Mouse (Mus musculus) spleen, adult 2 months (tissue): ENCODE results near the gene Tnrc6b. TPM values are rescaled to one million over a fixed set of nuclear protein-coding genes. Genes with fewer than 3 reads are reported as not detected.

Source experiments
- DNase-seq, 2 experiments: peaks; one replicate each; pipeline versions ENCODE4 v3.0.0 to v3.0.0-alpha.2; 2012 to 2021; ENCODE audit warnings: low spot score in 2 of 2, low read depth in 1 of 2
- H3K27ac ChIP-seq: fragments of 200-500 bp; 2 replicates; pipeline ENCODE4 v1.5.1; 2012; ENCODE audit warnings: low read length, inconsistent platforms; ENCODE audit not compliant: insufficient read depth
- H3K27me3 ChIP-seq: fragments of 200-500 bp; 2 replicates; pipeline ENCODE4 v1.6.1; 2012; ENCODE audit warnings: mild to moderate bottlenecking, moderate library complexity, low read length, inconsistent platforms; ENCODE audit not compliant: control insufficient read depth, insufficient read depth
- H3K36me3 ChIP-seq: fragments of 200-500 bp; 2 replicates; pipeline ENCODE4 v1.6.1; 2012; ENCODE audit warnings: mild to moderate bottlenecking, low read length, inconsistent platforms; ENCODE audit not compliant: control insufficient read depth, insufficient read depth
- H3K4me1 ChIP-seq: fragments of 200-500 bp; 2 replicates; pipeline ENCODE4 v1.6.1; 2011; ENCODE audit warnings: inconsistent platforms; ENCODE audit not compliant: control insufficient read depth, insufficient read depth, insufficient read length
- H3K4me3 ChIP-seq: fragments of 200-500 bp; 2 replicates; pipeline ENCODE4 v1.5.1; 2011; ENCODE audit warnings: mild to moderate bottlenecking, inconsistent platforms; ENCODE audit not compliant: insufficient read depth, insufficient read length; ENCODE audit errors: extremely low read depth
- CTCF ChIP-seq: fragments of 200-500 bp; IDR thresholded peaks from 2 replicates; pipeline ENCODE4 v1.5.1; 2011; ENCODE audit warnings: mild to moderate bottlenecking, inconsistent platforms; ENCODE audit not compliant: insufficient read depth, insufficient read length, insufficient replicate concordance; ENCODE audit errors: extremely low read depth
- POLR2A ChIP-seq: fragments of 200-500 bp; IDR thresholded peaks from 2 replicates; pipeline ENCODE4 v1.6.1; 2011; ENCODE audit warnings: low read depth, low read length, inconsistent platforms
- WGBS: fragments of 180-500 bp; shearing (Covaris S2); methylation state at CpG from one replicate; pipeline ENCODE4 v1.1.7; 2018; 5-methylcytosine and 5-hydroxymethylcytosine counted together
- polyA plus RNA-seq: library from polyadenylated mRNA; depleted of rRNA; stranded (reverse); fragments of >200 nt; gene quantifications from 2 replicates; pipeline ENCODE4 v1.2.3, GENCODE M21; 2012

Tnrc6b gene
- polyA plus RNA-seq, 1 experiment, result 22.3 TPM

- 86% methylated on average over 5 of the region's 5 CpGs for WGBS
- DNase-seq, result no peak
- Histone ChIP-seq H3K36me3 (no peaks in the 10 kb centered on the region), H3K27me3 (no peaks in the 10 kb centered on the region), H3K4me1 (peaks cover 4% of the 10 kb centered on the region; the same call in 1 of the 2 replicates), H3K27ac (no peak overlapping the region), H3K4me3 (no peak overlapping the region)
- TF ChIP-seq CTCF (no peak), POLR2A (no peak)
These were observed 96.0 kb downstream of the Tnrc6b start for GRCm38 (mm10) chr15:80807162-80807561.

GRCm38 (mm10) chr15:80810226-80810625, 99.1 kb downstream of the Tnrc6b start:
- Histone ChIP-seq H3K4me3 (no peak overlapping the region), H3K27ac (no peak overlapping the region), H3K27me3 (no peaks in the 10 kb centered on the region), H3K4me1 (peaks cover 13% of the 10 kb centered on the region; the same call in 1 of the 2 replicates), H3K36me3 (no peaks in the 10 kb centered on the region)
- no peak for DNase-seq
- TF ChIP-seq CTCF (no peak), POLR2A (no peak)
- WGBS, result 81% methylated on average over 3 of the region's 3 CpGs

- Histone ChIP-seq H3K36me3 (no peaks in the 10 kb centered on the region), H3K27ac (no peak overlapping the region), H3K27me3 (no peaks in the 10 kb centered on the region), H3K4me1 (peaks cover 12% of the 10 kb centered on the region), H3K4me3 (no peak overlapping the region)
- TF ChIP-seq CTCF (no peak), POLR2A (no peak)
- DNase-seq, result no peak
- WGBS, result 34% methylated on average over 4 of the region's 4 CpGs
These were observed 101.7 kb downstream of the Tnrc6b start for GRCm38 (mm10) chr15:80812840-80813239.

GRCm38 (mm10) chr15:80814792-80815191, 103.7 kb downstream of the Tnrc6b start:
- peaks cover 12% of the 10 kb centered on the region for H3K4me1 ChIP-seq
- H3K27ac ChIP-seq, result 0 out of 2 replicates have a peak overlapping the region, but pooled peaks have one; percentile 27
- no peaks in the 10 kb centered on the region for H3K27me3 ChIP-seq
- no peaks in the 10 kb centered on the region for H3K36me3 ChIP-seq
- no peak for DNase-seq
- no peak for TF ChIP-seq POLR2A
- no peak for TF ChIP-seq CTCF
- 34% methylated on average over 7 of the region's 7 CpGs for WGBS
- H3K4me3 ChIP-seq, result no peak overlapping the region

GRCm38 (mm10) chr15:80822276-80822675, 111.2 kb downstream of the Tnrc6b start:
- 63% methylated on average over 1 of the region's 1 CpGs for WGBS
- no peaks in the 10 kb centered on the region; the same call in 1 of the 2 replicates for H3K36me3 ChIP-seq
- no peak for TF ChIP-seq CTCF
- no peak for TF ChIP-seq POLR2A

GRCm38 (mm10) chr15:80831170-80831569, 120.1 kb downstream of the Tnrc6b start:
- DNase-seq, result no peak
- TF ChIP-seq POLR2A, result no peak
- Histone ChIP-seq H3K4me3 (no peak overlapping the region), H3K36me3 (no peaks in the 10 kb centered on the region), H3K4me1 (peaks cover 8% of the 10 kb centered on the region; the same call in 1 of the 2 replicates), H3K27me3 (no peaks in the 10 kb centered on the region), H3K27ac (no peak overlapping the region)
- WGBS, result 79% methylated on average over 3 of the region's 3 CpGs

More at GRCm38 (mm10) chr15:80822276-80822675, 111.2 kb downstream of the Tnrc6b start:
- DNase-seq, result no peak
- Histone ChIP-seq H3K4me1 (no peaks in the 10 kb centered on the region), H3K27ac (no peak overlapping the region), H3K27me3 (no peaks in the 10 kb centered on the region), H3K4me3 (no peak overlapping the region)

- peaks cover 8% of the 10 kb centered on the region; the same call in 1 of the 2 replicates for H3K4me1 ChIP-seq
- H3K27me3 ChIP-seq, result no peaks in the 10 kb centered on the region
- no peaks in the 10 kb centered on the region for H3K36me3 ChIP-seq
- 77% methylated on average over 3 of the region's 3 CpGs for WGBS
- no peak for TF ChIP-seq CTCF
- TF ChIP-seq POLR2A, result no peak
- H3K27ac ChIP-seq, result no peak overlapping the region
- no peak for DNase-seq
- H3K4me3 ChIP-seq, result no peak overlapping the region
These were observed 121.7 kb downstream of the Tnrc6b start for GRCm38 (mm10) chr15:80832808-80833207.
